Mouse (Mus musculus): ENCODE measurements around the gene Pno1.

DNA sequence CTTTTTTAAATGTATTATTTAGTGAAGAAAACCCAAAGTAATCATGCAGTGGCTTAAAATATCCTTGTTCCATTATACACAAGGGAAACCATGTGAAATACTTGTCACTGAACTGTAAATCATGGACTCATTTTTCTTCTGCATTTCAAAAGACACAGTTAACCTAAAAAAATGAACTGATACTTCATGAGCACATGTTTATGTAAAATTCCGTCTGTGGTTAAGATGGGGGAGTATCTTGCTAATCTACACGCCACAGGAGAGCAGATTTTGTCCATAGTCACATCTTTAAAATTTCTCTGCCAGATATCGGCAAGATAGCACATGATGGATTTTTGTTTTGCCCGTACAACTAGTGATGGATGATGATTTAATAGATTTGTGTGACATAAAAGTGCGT, 12.2 kb downstream of the Pno1 start:
- no peak for TF ChIP-seq CTCF (IDR thresholded peaks at IDR 0.05; ENCODE audit: insufficient read depth, low read length)
- TF ChIP-seq POLR2A (IDR thresholded peaks at IDR 0.05; ENCODE audit: borderline replicate concordance, extremely low read depth, low read depth, low read length): no peak
